Mouse (Mus musculus) skeletal muscle tissue, adult 2 months (tissue): ENCODE measurements around the gene Tmem127.
"Not testable (repeated sequence)": the region's sequence is repeated elsewhere in the genome, so short reads cannot be mapped to it uniquely, and the experiment has no call there.

Experiments
- DNase-seq: peaks from one replicate; pipeline ENCODE4 v3.0.0-alpha.2; 2012; ENCODE audit warnings: low read depth, low spot score

The Tmem127 gene

DNA sequence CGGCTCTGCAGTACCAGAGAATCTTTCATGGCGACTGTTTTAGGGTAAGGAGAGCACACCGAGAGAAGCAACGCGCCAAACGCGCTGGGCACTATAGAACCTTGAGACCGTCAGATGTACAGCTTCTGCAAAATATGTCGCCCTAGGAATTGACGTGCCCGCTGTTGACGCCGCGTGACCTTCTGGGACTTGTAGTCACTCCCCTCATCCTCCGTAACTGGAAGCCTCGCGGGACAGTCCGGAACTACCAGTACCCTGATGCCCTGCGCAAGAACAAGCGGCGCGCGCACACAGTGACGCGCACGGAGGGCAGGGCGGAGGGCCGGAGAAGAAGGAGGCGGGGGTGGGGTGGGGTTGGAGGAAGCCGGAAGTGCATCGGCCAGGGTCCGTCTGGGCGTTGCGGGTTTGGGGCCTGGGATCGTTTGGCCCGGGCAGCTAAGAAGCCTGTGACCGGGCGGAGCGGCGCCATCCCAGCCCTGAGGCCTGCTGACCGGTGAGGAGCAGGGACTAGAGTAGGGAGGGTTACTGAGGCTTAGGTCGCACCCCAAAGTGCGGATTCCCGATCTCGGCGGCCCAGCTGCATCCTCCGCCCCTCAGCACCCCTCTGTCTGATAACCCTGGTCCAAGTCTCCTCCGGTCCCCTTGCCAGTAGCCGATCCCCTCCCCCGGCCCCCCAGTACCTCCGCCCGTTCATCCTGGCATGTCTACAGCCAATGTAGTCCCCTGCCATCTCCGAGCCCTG lies at the start of gene Tmem127, which contains the start of gene Ciao1:
Gene Tmem127 (plus strand): TSS at position 317 of the 742 bp plus-strand sequence.
Gene Ciao1 (minus strand): TSS at position 225 of the 742 bp plus-strand sequence.
- peak; percentile 99 for DNase-seq

DNA sequence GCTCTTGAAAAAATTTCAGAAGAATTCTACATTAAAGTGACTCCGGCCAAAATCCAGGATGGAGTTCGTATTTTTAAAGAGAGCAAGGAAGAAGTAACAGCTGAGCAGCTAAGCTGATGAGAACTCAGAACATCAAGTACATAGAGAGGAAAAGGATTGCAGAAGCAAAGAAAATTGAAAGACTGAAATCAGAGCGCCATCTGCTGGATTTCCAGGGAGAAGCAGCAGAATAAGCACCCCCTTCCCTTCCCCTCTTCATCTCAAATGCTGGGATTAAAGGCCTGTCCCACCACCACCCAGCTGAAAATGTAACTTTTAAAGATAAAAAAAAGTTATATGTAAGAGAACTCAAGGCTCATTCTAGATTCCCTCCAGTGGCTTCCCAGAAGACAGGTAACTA lies 42.8 kb upstream of the Tmem127 start:
- DNase-seq, result peak; percentile 30

- not testable (repeated sequence) for DNase-seq
Measured at GRCm38 (mm10) chr2:127205936-127206335, 41.8 kb upstream of the Tmem127 start.

DNA sequence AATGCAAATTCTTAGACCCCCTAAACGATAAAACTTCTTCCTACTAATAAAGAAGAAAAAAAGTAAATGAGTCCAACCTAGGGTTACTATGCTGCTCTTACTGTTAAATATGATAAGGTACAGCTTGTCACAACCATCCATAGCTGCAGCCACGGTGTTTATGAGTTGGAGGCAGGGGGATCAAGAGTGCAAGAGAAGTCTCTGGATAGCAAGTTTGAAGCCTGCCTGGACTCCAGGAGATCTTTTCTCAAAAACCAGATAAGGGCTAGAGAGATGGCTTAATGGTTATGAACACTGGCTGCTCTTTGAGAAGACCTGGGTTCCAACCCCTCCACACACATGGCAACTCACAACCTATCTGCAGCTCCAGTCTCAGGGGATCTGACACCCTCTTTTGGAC lies 40.8 kb upstream of the Tmem127 start:
- DNase-seq, result no peak

- peak; percentile 92 for DNase-seq
Measured at GRCm38 (mm10) chr2:127207547-127208451, 39.9 kb upstream of the Tmem127 start, which contains the start of the genes 1810024B03Rik and Snrnp200. Gene 1810024B03Rik, minus strand, starts transcription at chr2:127208280. Gene Snrnp200, plus strand, starts transcription at chr2:127208386.

DNA sequence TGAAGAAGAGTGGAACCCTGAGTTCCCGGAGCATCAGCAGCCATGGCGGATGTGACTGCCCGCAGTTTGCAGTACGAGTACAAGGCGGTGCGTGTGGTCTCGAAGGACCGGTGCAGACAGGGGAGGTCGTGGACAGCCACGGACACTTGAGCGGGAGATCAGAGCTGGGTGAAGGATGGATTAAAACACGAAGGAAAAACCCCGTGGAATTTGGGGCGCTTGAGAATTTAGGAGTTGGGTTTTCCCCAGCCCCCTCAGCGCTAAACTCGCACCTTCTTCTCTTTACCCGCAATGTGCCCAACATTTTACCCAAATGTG lies 39.3 kb upstream of the Tmem127 start:
- DNase-seq, result no peak

- DNase-seq, result no peak
Measured at GRCm38 (mm10) chr2:127210701-127211100, 37.0 kb upstream of the Tmem127 start.

DNA sequence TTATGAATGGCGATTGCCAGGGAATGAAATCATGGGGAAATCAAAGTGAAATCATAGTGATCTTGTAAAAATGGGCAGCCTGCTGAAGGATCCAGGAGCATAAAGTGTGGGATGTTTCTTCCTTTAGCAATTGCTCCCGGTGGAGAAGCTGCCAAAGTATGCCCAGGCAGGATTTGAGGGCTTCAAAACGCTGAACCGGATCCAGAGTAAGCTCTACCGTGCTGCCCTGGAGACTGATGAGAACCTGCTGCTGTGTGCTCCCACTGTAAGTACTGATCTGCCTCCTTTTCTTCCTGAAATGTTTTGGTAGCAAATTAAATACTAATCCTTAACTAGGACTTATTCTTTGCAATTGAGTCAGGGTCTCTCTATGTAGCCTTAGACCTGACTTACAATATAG lies 30.0 kb upstream of the Tmem127 start:
- DNase-seq, result no peak

DNA sequence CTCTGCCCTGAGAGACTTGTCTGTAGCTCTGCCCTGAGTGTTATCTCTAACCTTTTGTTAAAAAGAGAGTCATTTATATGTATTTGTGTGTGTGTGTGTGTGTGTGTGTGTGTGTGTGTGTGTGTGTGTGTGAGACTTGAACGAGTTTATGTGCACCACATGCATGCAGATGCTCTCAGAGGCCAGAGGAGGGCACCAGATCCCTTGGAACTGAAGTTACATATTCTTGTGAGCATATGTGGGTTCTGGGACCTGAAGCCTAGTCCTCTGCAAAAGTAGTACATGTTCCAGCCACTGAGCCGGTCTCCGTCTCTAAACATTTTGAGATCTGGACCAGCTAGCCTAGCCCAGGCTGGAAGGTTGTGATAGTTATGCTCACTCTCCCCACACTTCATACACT lies 22.4 kb upstream of the Tmem127 start:
- no peak for DNase-seq

DNA sequence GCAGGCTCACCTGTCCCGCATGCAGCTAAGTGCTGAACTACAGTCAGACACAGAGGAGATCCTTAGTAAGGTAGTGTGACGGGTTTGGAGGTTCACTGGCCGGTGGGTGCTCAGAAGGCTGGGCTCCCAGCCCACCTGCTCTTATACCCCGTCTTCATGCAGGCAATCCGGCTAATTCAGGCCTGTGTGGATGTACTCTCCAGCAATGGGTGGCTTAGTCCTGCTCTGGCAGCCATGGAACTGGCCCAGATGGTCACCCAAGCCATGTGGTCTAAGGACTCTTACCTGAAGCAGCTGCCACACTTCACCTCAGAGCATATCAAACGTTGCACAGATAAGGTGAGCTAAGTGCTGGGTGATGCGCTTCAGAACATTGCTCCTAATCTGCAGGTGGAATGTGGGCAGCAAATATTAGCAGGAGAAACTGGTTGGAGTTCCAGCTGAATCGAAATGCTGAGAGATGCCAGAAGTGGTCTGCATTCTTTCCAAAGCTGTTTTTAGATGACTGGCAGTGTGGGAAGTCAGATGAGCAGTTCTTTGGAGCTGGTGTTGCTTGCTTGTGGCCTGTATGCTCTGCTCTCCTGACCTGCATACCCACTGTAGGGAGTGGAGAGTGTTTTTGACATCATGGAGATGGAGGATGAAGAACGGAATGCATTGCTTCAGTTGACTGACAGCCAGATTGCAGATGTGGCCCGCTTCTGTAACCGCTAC lies 9.7 kb upstream of the Tmem127 start:
- DNase-seq, result no peak

GRCm38 (mm10) chr2:127240065-127240464 lies 7.6 kb upstream of the Tmem127 start:
- DNase-seq, result no peak

DNA sequence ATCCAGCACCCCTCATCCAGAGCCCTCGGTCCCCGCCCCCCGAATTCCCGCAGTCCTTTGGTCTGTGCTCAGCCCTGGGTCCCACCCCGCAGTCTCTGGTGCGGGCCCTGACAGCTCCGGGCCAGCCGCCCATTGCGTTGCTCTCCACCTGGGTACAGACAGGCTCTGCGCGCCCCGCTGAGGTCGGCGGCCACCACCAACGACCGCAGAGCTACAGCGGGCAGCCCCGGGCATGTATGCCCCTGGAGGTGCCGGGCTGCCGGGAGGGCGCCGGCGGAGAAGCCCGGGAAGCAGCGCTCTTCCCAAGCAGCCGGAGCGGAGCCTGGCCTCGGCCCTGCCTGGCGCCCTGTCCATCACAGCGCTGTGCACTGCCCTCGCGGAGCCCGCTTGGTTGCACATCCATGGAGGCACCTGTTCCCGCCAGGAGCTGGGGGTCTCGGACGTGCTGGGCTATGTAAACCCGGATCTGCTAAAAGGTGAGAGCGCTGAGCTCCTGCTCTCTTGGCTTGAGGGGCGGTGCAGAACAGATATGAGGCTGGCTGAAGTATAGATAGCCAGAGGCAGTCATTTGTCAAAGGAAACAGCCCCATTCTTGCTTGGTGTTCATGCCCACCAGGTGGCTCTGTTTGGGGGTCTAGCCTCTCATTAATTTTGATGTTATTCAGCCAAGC lies 761 bp downstream of the Tmem127 start:
- no peak for DNase-seq

GRCm38 (mm10) chr2:127250291-127251008 lies 2.7 kb downstream of the Tmem127 start:
- DNase-seq, result peak; percentile 66

DNA sequence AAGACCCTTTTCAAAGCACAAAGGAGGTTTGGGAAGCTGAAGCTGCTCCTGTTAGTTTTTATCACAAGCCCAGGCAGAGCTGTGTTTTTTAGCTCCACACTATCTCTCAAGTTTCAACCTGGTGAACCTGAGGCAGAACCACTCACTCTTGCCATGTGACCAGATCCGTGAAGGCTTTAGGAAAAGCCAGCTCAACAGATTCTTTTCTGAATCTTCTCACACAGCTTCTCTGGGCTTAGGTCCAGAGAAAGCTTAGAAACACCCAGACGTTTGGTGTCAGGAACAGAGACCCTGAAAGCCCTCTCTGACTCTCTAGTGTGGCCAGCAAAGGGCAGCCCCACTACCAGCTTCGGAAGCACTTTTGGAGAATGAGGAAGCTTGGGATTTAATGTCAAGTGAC lies 3.7 kb downstream of the Tmem127 start:
- peak; percentile 70 for DNase-seq

GRCm38 (mm10) chr2:127251880-127252527 lies 4.3 kb downstream of the Tmem127 start:
- DNase-seq, result peak; percentile 83

- DNase-seq, result no peak
Measured at GRCm38 (mm10) chr2:127252787-127253186, 5.1 kb downstream of the Tmem127 start.

DNA sequence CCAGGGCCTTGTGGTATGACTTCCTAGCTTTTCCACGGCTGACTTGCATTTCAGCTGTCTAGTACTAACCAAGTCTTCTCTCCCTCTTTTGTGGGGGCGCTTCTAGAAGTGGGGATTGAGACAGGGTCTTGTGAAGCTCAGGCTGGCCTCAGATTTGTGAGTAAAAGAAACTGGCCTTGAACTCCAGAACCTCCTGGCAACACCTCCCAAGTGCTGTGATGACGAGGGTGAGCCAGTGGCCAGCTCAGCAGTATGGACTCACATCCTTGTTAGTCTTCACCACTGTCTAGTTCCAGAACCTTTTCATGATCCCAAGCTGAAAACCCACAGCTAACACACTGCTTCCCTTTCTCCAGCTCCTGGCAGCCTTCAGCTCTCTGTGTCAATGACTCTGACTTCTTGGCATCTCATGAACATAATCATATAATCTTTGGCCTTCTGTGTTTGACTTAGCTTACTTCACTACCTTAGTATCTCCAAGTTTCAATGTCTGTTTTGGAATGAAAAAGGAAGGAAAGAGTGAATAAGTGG lies 7.0 kb downstream of the Tmem127 start:
- no peak for DNase-seq

DNA sequence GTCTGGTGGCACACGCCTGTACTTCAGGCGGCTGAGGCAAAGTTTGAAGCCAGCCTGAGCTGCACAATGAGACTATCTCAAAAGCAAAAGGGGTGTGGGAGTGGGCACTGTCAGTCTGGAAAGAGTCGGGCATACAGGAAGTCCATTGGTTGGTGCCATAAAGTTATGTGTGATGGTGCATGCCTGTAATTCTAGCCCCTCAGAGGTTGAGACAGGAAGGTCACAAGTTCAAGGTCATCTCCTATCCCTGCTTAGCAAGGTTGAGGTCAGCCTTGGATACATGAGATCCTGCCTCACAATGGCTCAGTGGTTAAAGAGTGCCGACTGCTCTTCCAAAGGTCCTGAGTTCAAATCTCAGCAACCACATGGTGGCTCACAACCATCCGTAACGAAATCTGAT lies 7.6 kb downstream of the Tmem127 start:
- DNase-seq, result no peak

- DNase-seq, result no peak
Measured at GRCm38 (mm10) chr2:127259340-127259739, 11.6 kb downstream of the Tmem127 start.

DNA sequence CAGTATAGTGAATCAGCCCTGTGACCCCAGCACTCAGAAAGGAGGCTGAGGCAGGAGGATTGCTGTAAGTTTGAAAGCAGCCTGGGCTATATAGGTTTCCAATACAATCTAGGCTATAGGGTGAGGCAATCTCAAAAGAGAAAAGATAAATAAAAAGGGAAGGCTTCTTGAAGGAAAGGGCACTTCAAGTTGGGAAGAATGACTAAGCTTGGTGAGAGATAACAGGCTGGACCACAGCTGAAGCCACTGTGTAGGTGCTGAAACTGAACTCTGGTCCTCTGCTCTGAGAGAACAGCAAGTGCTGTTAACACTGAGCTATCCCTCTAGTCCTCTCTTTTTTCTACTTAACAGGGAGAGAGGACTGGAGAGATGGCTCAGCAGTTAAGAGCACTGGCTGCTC lies 14.8 kb downstream of the Tmem127 start:
- DNase-seq, result no peak
